Comparison of ENCODE assay signal across 26 mouse cellular contexts in the genomic region with DNA sequence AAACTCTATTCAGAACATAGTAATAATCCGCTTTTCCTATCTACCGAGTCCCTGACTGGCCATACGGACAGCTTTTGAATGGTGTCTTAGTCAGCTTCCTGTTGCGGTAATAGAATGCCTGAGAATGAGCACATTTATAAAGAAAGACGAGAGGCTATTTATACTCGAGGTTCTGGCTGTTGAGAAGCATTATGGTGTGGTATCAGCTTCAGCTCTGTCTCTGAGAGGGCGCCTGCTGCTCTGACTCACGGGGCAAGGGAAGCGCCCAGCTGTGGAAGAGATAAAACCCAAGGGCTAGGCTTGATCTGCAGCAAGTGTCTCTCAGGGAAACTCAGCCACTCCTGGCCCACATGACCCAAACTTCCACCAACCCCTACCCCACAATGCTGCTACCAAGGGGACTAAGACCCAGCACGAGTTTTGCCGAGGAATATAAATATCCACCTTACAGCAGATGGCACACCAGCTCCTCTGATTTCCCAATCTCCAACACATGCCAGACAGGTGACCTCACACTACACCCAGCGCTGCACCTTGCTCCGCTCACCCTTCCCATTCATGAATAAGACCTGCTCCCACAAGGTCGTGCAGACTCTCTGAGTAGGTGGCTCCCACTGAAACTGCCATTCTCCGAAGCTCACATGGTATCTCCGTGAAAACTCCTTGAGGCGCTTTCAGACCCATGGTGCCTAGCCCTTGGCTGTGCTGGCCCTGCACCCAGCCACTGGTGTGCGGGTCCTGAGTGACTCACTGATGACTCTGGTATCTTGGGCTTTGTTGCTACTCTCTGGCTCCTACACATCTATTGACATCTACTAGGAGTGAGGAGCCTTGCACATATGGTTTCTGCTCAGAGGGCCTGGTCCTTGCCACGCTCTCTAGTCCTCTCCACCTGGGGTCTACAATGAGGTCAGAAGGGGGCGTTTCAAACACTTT. TPM values are rescaled to one million over a fixed set of nuclear protein-coding genes. Genes with fewer than 3 reads are reported as not detected.
DNase-seq lines count a peak whose midpoint lies in the region; ATAC-seq and TF ChIP-seq lines count a peak whose summit lies in the region.
"Had no signal": no experiment of that assay in that cellular context is flagged by ENCODE, and none has a peak within 500 bp of the region (broad histone marks: within the 10 kb centered on the region; RNA-seq: fewer than 3 reads in every experiment).

No protein-coding gene starts in this region.

- no peaks in the 10 kb centered on the region for H3K36me3 ChIP-seq in lung, embryonic 14.5 days (ENCODE audit: insufficient read depth)
- no peaks in the 10 kb centered on the region for H3K36me3 ChIP-seq in stomach, postnatal 0 days (ENCODE audit: control insufficient read depth, insufficient read depth, low read length)
- H3K36me3 ChIP-seq in midbrain, embryonic 10.5 days = no peaks in the 10 kb centered on the region
- H3K36me3 ChIP-seq: hindbrain, embryonic 12.5 days; midbrain, embryonic 12.5 days; neural tube, embryonic 13.5 days had no signal

- H3K27ac ChIP-seq in lung, embryonic 14.5 days (ENCODE audit: low read depth) = no peak overlapping the region
- no peak overlapping the region for H3K27ac ChIP-seq in stomach, postnatal 0 days (replicated peaks)
- no peak overlapping the region for H3K27ac ChIP-seq in midbrain, embryonic 10.5 days (replicated peaks)
- H3K27ac ChIP-seq: forebrain, embryonic 13.5 days; hindbrain, embryonic 12.5 days; macrophage; midbrain, embryonic 12.5 days; neural tube, embryonic 13.5 days had no signal

- TF ChIP-seq POLR2A in lung, adult 2 months (IDR thresholded peaks at IDR 0.05; ENCODE audit: borderline replicate concordance, extremely low read depth, low read depth, low read length) = no peak

- WGBS in lung, embryonic 14.5 days = 69% methylated on average over 20 of the region's 20 CpGs
- WGBS in lung, adult 2 months = 66% methylated on average over 20 of the region's 20 CpGs
- WGBS in stomach, postnatal 0 days = 66% methylated on average over 20 of the region's 20 CpGs
- WGBS in midbrain, embryonic 10.5 days = 84% methylated on average over 20 of the region's 20 CpGs

- no peak for DNase-seq in frontal cortex, postnatal 14 days (ENCODE audit: low spot score in 2 of 2)
- DNase-seq in lung, embryonic 14.5 days = no peak
- no peak for DNase-seq in lung, adult 2 months
- peak; percentile 69 for DNase-seq in brain, adult 2 months (ENCODE audit: low read depth, low spot score)
- DNase-seq in stomach, postnatal 0 days (ENCODE audit: low spot score) = no peak
- no peak for DNase-seq in midbrain, embryonic 10.5 days (ENCODE audit: low spot score)
- no peak for DNase-seq in right cerebral cortex, postnatal 25 days
- DNase-seq: cerebellum, adult 8-10 months; kidney, adult 9 months; kidney, postnatal 25 days; left cerebral cortex, postnatal 4 days; liver; spleen, adult 18-20 months; thymus, adult 18-20 months; thymus, postnatal 4 days had no signal

- TF ChIP-seq EP300 in stomach, postnatal 0 days (optimal IDR thresholded peaks at IDR 0.05) = no peak

- H3K4me3 ChIP-seq in lung, embryonic 14.5 days (ENCODE audit: low read depth, low read length) = no peak overlapping the region
- H3K4me3 ChIP-seq in lung, adult 2 months (replicated peaks; ENCODE audit: extremely low read depth, low read depth, low read length) = no peak overlapping the region
- H3K4me3 ChIP-seq in stomach, postnatal 0 days (ENCODE audit: low read depth, low read length) = no peak overlapping the region
- no peak overlapping the region for H3K4me3 ChIP-seq in midbrain, embryonic 10.5 days
- H3K4me3 ChIP-seq: erythroblast, embryonic 14.5 days; forebrain, embryonic 13.5 days; hindbrain, embryonic 12.5 days; midbrain, embryonic 12.5 days; neural tube, embryonic 13.5 days had no signal

- peaks cover 2% of the 10 kb centered on the region; the same call in 1 of the 2 replicates for H3K4me1 ChIP-seq in lung, embryonic 14.5 days (ENCODE audit: insufficient read depth)
- no peaks in the 10 kb centered on the region for H3K4me1 ChIP-seq in lung, adult 2 months (ENCODE audit: control insufficient read depth, insufficient read depth, low read length)
- H3K4me1 ChIP-seq in stomach, postnatal 0 days (replicated peaks; ENCODE audit: control insufficient read depth, insufficient read depth) = no peaks in the 10 kb centered on the region
- H3K4me1 ChIP-seq in midbrain, embryonic 10.5 days = peaks cover 8% of the 10 kb centered on the region

- H3K9ac ChIP-seq in lung, embryonic 14.5 days = no peak overlapping the region
- no peak overlapping the region for H3K9ac ChIP-seq in stomach, postnatal 0 days (ENCODE audit: low read length)
- H3K9ac ChIP-seq: forebrain, embryonic 13.5 days; hindbrain, embryonic 12.5 days; midbrain, embryonic 12.5 days; neural tube, embryonic 13.5 days had no signal

- TF ChIP-seq CTCF in lung, embryonic 14.5 days (IDR thresholded peaks at IDR 0.05; ENCODE audit: low read depth) = no peak
- TF ChIP-seq CTCF in lung, adult 2 months (IDR thresholded peaks at IDR 0.05; ENCODE audit: insufficient read depth, low read length) = no peak
- TF ChIP-seq CTCF in stomach, postnatal 0 days (IDR thresholded peaks at IDR 0.05; ENCODE audit: low read depth) = no peak

- H3K27me3 ChIP-seq in lung, embryonic 14.5 days (ENCODE audit: insufficient read depth, low read length) = no peaks in the 10 kb centered on the region
- no peaks in the 10 kb centered on the region for H3K27me3 ChIP-seq in stomach, postnatal 0 days (ENCODE audit: control insufficient read depth, insufficient read depth, low read length)
- peaks cover 32% of the 10 kb centered on the region; the same call in 1 of the 2 replicates for H3K27me3 ChIP-seq in midbrain, embryonic 10.5 days (ENCODE audit: low read depth, poor library complexity, severe bottlenecking)
- H3K27me3 ChIP-seq: forebrain, embryonic 13.5 days; hindbrain, embryonic 12.5 days; neural tube, embryonic 13.5 days had no signal

- H3K4me2 ChIP-seq in lung, embryonic 14.5 days = no peak overlapping the region
- no peak overlapping the region for H3K4me2 ChIP-seq in stomach, postnatal 0 days (replicated peaks; ENCODE audit: low read depth)
- H3K4me2 ChIP-seq: forebrain, embryonic 13.5 days; heart, embryonic 11.5 days; hindbrain, embryonic 12.5 days; midbrain, embryonic 12.5 days; neural tube, embryonic 13.5 days had no signal

- peak; percentile 58 for ATAC-seq in frontal cortex, adult (ENCODE audit: low TSS enrichment)
- 0 out of 2 replicates have a peak, but pooled peaks have one; percentile 52 for ATAC-seq in lung, embryonic 14.5 days (ENCODE audit: insufficient read depth)
- ATAC-seq in stomach, postnatal 0 days (ENCODE audit: low FRiP score, low TSS enrichment) = peak; percentile 73
- ATAC-seq: forebrain, embryonic 13.5 days; inflammation-experienced regulatory T-cells, adult 6 months had no signal

- no peaks in the 10 kb centered on the region for H3K9me3 ChIP-seq in lung, embryonic 14.5 days (ENCODE audit: low read depth, low read length)
- H3K9me3 ChIP-seq in stomach, postnatal 0 days (ENCODE audit: control insufficient read depth, low read length) = no peaks in the 10 kb centered on the region
- H3K9me3 ChIP-seq in midbrain, embryonic 10.5 days (replicated peaks) = 0 out of 2 replicates have a peak, but pooled peaks cover 3% of the 10 kb centered on the region
- H3K9me3 ChIP-seq: forebrain, embryonic 13.5 days; hindbrain, embryonic 12.5 days; midbrain, embryonic 12.5 days; neural tube, embryonic 13.5 days had no signal

RNA-seq across cellular contexts. Expression of gene Wdr95, which starts 20.1 kb away (rescaled TPM):
- polyA plus RNA-seq in lung, embryonic 14.5 days (2014; fragmentation: Nextera tagmentation; extraction: Ambion mirVana) = not detected in 2 replicates
- 0.89 and 1.9 TPM in 2 replicates for polyA plus RNA-seq in lung, adult 2 months (2012; rRNA removed)
- polyA plus RNA-seq in stomach, postnatal 0 days (2015; fragmentation: Nextera tagmentation; extraction: Ambion mirVana) = not detected in 2 replicates
- polyA plus RNA-seq in midbrain, embryonic 10.5 days (2016; fragmentation: Nextera tagmentation; extraction: Ambion mirVana) = not detected in 2 replicates
- polyA plus RNA-seq: embryonic facial prominence, embryonic 11.5 days; erythroblast, embryonic 14.5 days; hindbrain, embryonic 12.5 days; liver, embryonic 16.5 days; macrophage had no signal
